Mouse (Mus musculus) hindlimb bud, embryonic 11.5 days (tissue): ENCODE data around the gene Rap1b.

ENCODE experiments used
- DNase-seq: peaks from one replicate; pipeline ENCODE4 v3.0.0-alpha.2; 2012; ENCODE audit warnings: low read depth, low spot score; ENCODE audit errors: extremely low spot score

The Rap1b gene

GRCm38 (mm10) chr10:117823321-117823720 lies 22.5 kb downstream of the Rap1b start:
- no peak for DNase-seq

GRCm38 (mm10) chr10:117818600-117818999 lies 27.2 kb downstream of the Rap1b start:
- no peak for DNase-seq

GRCm38 (mm10) chr10:117816721-117817120 lies 29.1 kb downstream of the Rap1b start:
- no peak for DNase-seq

- no peak for DNase-seq
Measured at GRCm38 (mm10) chr10:117812501-117812900, 33.3 kb downstream of the Rap1b start.

GRCm38 (mm10) chr10:117811555-117811954 lies 34.3 kb downstream of the Rap1b start:
- DNase-seq: no peak

- no peak for DNase-seq
Measured at GRCm38 (mm10) chr10:117810506-117810905, 35.3 kb downstream of the Rap1b start.

GRCm38 (mm10) chr10:117808068-117808467 lies 37.8 kb downstream of the Rap1b start:
- no peak for DNase-seq

- DNase-seq: no peak
Measured at GRCm38 (mm10) chr10:117805919-117806318, 39.9 kb downstream of the Rap1b start.

- DNase-seq: no peak
Measured at GRCm38 (mm10) chr10:117803870-117804850, 41.7 kb downstream of the Rap1b start.

- no peak for DNase-seq
Measured at GRCm38 (mm10) chr10:117801886-117802285, 43.9 kb downstream of the Rap1b start.

- no peak for DNase-seq
Measured at GRCm38 (mm10) chr10:117799806-117800205, 46.0 kb downstream of the Rap1b start.

- DNase-seq: no peak
Measured at GRCm38 (mm10) chr10:117798436-117799035, 47.3 kb downstream of the Rap1b start.

GRCm38 (mm10) chr10:117797684-117798083 lies 48.2 kb downstream of the Rap1b start:
- no peak for DNase-seq

GRCm38 (mm10) chr10:117797106-117797505 lies 48.7 kb downstream of the Rap1b start:
- DNase-seq: no peak

- no peak for DNase-seq
Measured at GRCm38 (mm10) chr10:117796181-117796580, 49.7 kb downstream of the Rap1b start.

- no peak for DNase-seq
Measured at GRCm38 (mm10) chr10:117795206-117795605, 50.6 kb downstream of the Rap1b start.

- no peak for DNase-seq
Measured at GRCm38 (mm10) chr10:117793436-117794030, 52.3 kb downstream of the Rap1b start.

- DNase-seq: peak; percentile 97
Measured at GRCm38 (mm10) chr10:117792141-117793091, 53.4 kb downstream of the Rap1b start, which contains the start of gene Nup107. Nup107 (minus strand) TSS chr10:117792705.

GRCm38 (mm10) chr10:117791171-117791470 lies 54.7 kb downstream of the Rap1b start:
- no peak for DNase-seq

- no peak for DNase-seq
Measured at GRCm38 (mm10) chr10:117790421-117791170, 55.2 kb downstream of the Rap1b start.
